In the genomic region with DNA sequence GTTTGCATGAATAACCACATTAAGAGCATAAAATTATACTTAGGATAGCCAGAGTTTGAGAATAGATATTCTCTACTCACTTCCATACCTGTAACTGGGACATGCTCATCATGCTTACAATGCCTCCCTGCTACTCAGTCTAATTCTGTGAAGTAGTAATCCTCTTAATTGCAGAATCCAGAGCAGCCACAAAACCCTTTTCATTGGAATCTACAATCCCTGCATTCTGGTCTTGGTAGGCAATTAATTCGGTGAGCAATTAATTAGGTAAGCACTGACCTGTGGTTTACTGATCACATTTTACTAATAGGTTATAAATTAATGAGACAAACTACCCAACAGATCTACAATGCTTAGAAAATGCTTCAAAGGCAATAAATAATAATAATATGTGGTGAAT, we compare ENCODE assay signal across 24 mouse cellular contexts.
"Had no signal": no experiment of that assay in that cellular context is flagged by ENCODE, and none has a peak within 500 bp of the region (broad histone marks: within the 10 kb centered on the region; RNA-seq: fewer than 3 reads in every experiment).

No protein-coding gene starts in this region.

- H3K27ac ChIP-seq: heart, adult 2 months; heart, embryonic 13.5 days; heart, embryonic 15.5 days; hindbrain, embryonic 13.5 days; hindbrain, embryonic 15.5 days; hindbrain, postnatal 0 days; limb, embryonic 13.5 days; limb, embryonic 15.5 days; liver, embryonic 12.5 days; liver, embryonic 14.5 days had no signal

- DNase-seq: gastrocnemius, postnatal 14 days; gastrocnemius, postnatal 36 days; heart, adult 11 months; heart, adult 2 months; heart, postnatal 14 days; heart, postnatal 36 days; kidney, adult 11 months; kidney, adult 2 months; kidney, postnatal 10 days; kidney, postnatal 25 days; layer of hippocampus, adult 9-11 months; layer of hippocampus, postnatal 36 days; left cerebral cortex, postnatal 4 days had no signal

- H3K4me1 ChIP-seq: heart, embryonic 13.5 days; heart, embryonic 15.5 days; hindbrain, embryonic 13.5 days; hindbrain, embryonic 15.5 days; limb, embryonic 13.5 days; limb, embryonic 15.5 days; liver, embryonic 12.5 days had no signal

- H3K27me3 ChIP-seq: heart, embryonic 13.5 days; heart, embryonic 15.5 days; hindbrain, embryonic 13.5 days; hindbrain, embryonic 15.5 days; limb, embryonic 13.5 days; limb, embryonic 15.5 days; liver, embryonic 12.5 days had no signal

- H3K9me3 ChIP-seq: heart, embryonic 13.5 days; heart, embryonic 15.5 days; hindbrain, embryonic 13.5 days; hindbrain, embryonic 15.5 days; limb, embryonic 13.5 days; limb, embryonic 15.5 days; liver, embryonic 12.5 days had no signal

- ATAC-seq: hindbrain, postnatal 0 days; intestine, embryonic 16.5 days; liver, embryonic 12.5 days had no signal

- H3K36me3 ChIP-seq: heart, embryonic 13.5 days; heart, embryonic 15.5 days; hindbrain, embryonic 13.5 days; hindbrain, embryonic 15.5 days; limb, embryonic 13.5 days; limb, embryonic 15.5 days; liver, embryonic 12.5 days had no signal

- H3K4me3 ChIP-seq: heart, adult 2 months; heart, embryonic 13.5 days; heart, embryonic 15.5 days; hindbrain, embryonic 13.5 days; hindbrain, embryonic 15.5 days; limb, embryonic 13.5 days; limb, embryonic 15.5 days; liver, embryonic 12.5 days had no signal

- H3K9ac ChIP-seq: heart, embryonic 13.5 days; heart, embryonic 15.5 days; hindbrain, embryonic 13.5 days; hindbrain, embryonic 15.5 days; limb, embryonic 13.5 days; limb, embryonic 15.5 days; liver, embryonic 12.5 days; liver, embryonic 14.5 days had no signal

- H3K4me2 ChIP-seq: heart, embryonic 11.5 days; heart, embryonic 13.5 days; heart, embryonic 15.5 days; hindbrain, embryonic 13.5 days; hindbrain, embryonic 15.5 days; limb, embryonic 13.5 days; limb, embryonic 15.5 days; liver, embryonic 12.5 days had no signal
